Mouse (Mus musculus) spleen, adult 2 months (tissue): Measurements from ENCODE around the gene Trim29.

Source experiments
- CTCF ChIP-seq: fragments of 200-500 bp; IDR thresholded peaks from 2 replicates; pipeline ENCODE4 v1.5.1; 2011; ENCODE audit warnings: mild to moderate bottlenecking, inconsistent platforms; ENCODE audit not compliant: insufficient read depth, insufficient read length, insufficient replicate concordance; ENCODE audit errors: extremely low read depth
- POLR2A ChIP-seq: fragments of 200-500 bp; IDR thresholded peaks from 2 replicates; pipeline ENCODE4 v1.6.1; 2011; ENCODE audit warnings: low read depth, low read length, inconsistent platforms

DNA sequence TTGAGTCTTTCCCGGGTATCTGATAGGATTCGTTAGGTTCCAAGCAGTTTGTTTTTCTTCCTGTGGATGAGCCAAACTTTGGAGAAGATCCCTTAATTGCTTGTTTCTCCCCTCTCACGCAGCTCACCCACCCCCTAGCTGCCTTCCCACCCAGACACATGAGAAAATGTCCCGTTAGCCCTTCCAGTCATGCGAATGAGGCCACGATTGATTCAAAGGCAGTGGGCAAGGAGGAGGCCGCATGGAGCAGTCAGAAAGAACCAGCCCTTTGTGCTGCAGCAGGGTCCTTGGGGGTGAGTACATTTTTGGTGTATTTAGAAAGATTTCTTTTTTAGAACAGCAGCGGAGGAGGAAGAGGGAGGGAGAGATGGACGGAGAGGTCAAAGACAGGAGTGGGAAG is 45.5 kb upstream of the Trim29 start:
- TF ChIP-seq CTCF (no peak), POLR2A (no peak)
